In the genomic region with DNA sequence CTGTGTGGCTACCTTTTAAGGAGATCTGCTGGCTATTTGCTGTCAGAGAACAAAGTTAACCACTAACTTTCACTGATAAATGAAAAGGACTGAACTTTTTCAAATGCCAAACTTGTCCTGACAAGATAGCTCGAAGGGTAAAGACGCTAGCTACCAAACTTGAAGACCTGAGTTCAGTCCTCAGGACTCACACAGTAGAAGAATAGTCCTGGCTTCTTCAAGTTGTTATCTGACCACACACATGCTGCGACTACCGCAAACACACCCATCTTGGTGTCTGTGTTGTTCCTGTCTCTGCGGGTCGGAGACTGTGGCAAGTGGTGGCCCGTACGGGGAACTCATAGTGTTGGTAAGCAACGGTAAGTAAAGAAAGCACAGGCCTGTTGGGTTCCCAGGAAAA, we compare ENCODE assay signal across 1 mouse cellular context.
A peak's percentile ranks its signal among the peaks of the same experiment; 100 is the strongest.
TF ChIP-seq lines count a peak whose summit lies in the region.

No protein-coding gene starts in this region.

TF ChIP-seq in MEL, 35 proteins besides CTCF, POLR2A, EP300 and RAD21 (continued from another document):
- peak; percentile 7; the same call in 1 of the 2 replicates for TF ChIP-seq SMC3 (IDR thresholded peaks at IDR 0.05; ENCODE audit: low read depth, low read length)
- peak; percentile 87 for TF ChIP-seq TAL1 (IDR thresholded peaks at IDR 0.05; ENCODE audit: low read length)
- TF ChIP-seq CHD1 (IDR thresholded peaks at IDR 0.05; ENCODE audit: low read depth, low read length): no peak
